Mouse (Mus musculus) forebrain, embryonic 16.5 days (tissue): ENCODE data around the gene Itga3. TPM values are rescaled to one million over a fixed set of nuclear protein-coding genes. Genes with fewer than 3 reads are reported as not detected.

ENCODE experiments used
- ATAC-seq: fragments of 200-750 bp; cut with Nextera tagmentation; 2 replicates; pipeline ENCODE4 v1.8.0; 2017; ENCODE audit warnings: mild to moderate bottlenecking, moderate library complexity
- H3K27ac ChIP-seq: fragments of 300-500 bp; sonication (generic); 2 replicates; pipeline ENCODE4 v1.5.1; 2014; ENCODE audit warnings: low read length, control low read depth
- H3K27me3 ChIP-seq: fragments of 300-500 bp; sonication (generic); replicated peaks from 2 replicates; pipeline ENCODE4 v1.6.1; 2014; ENCODE audit warnings: low read length; ENCODE audit not compliant: control insufficient read depth, insufficient read depth
- H3K36me3 ChIP-seq: fragments of 300-500 bp; sonication (generic); 2 replicates; pipeline ENCODE4 v1.6.1; 2014; ENCODE audit not compliant: control insufficient read depth, insufficient read depth
- H3K4me1 ChIP-seq: fragments of 300-500 bp; sonication (generic); replicated peaks from 2 replicates; pipeline ENCODE4 v1.6.1; 2014; ENCODE audit warnings: low read length; ENCODE audit not compliant: control insufficient read depth, insufficient read depth
- H3K4me2 ChIP-seq: fragments of 300-500 bp; sonication (generic); 2 replicates; pipeline ENCODE4 v1.6.1; 2014; ENCODE audit warnings: mild to moderate bottlenecking, low read length, control low read depth
- H3K4me3 ChIP-seq: fragments of 300-500 bp; sonication (generic); replicated peaks from 2 replicates; pipeline ENCODE4 v1.5.1; 2014; ENCODE audit warnings: mild to moderate bottlenecking, low read length, control low read depth
- H3K9ac ChIP-seq: fragments of 300-500 bp; sonication (generic); replicated peaks from 2 replicates; pipeline ENCODE4 v1.6.1; 2014; ENCODE audit warnings: low read depth, low read length, control low read depth
- H3K9me3 ChIP-seq: fragments of 300-500 bp; sonication (generic); 2 replicates; pipeline ENCODE4 v1.6.1; 2016; ENCODE audit warnings: low read length; ENCODE audit not compliant: control insufficient read depth
- WGBS: fragments of 180-500 bp; shearing (Covaris S2); extraction: QIAGEN DNeasy Blood & Tissue Kit; methylation state at CpG from one replicate; pipeline ENCODE4 v1.1.7; 2014; 5-methylcytosine and 5-hydroxymethylcytosine counted together
- polyA plus RNA-seq: library from polyadenylated mRNA; unstranded; fragments of >200 nt; fragmentation: Nextera tagmentation; extraction: Ambion mirVana; gene quantifications from 2 replicates; pipeline ENCODE4 v1.2.1, GENCODE M21; 2015

Gene Itga3
- polyA plus RNA-seq, 1 experiment from 2014 or later, result 8.5 TPM

- peak; percentile 27; the same call in 1 of the 2 replicates for ATAC-seq
- peaks cover 52% of the 10 kb centered on the region for H3K4me1 ChIP-seq
- no peak overlapping the region for H3K9ac ChIP-seq
- H3K4me2 ChIP-seq, result no peak overlapping the region
- H3K36me3 ChIP-seq, result peaks cover 26% of the 10 kb centered on the region
- H3K27ac ChIP-seq, result no peak overlapping the region
- 46% methylated on average over 15 of the region's 16 CpGs for WGBS
- no peaks in the 10 kb centered on the region for H3K9me3 ChIP-seq
- no peaks in the 10 kb centered on the region for H3K27me3 ChIP-seq
- no peak overlapping the region for H3K4me3 ChIP-seq
Observed at GRCm38 (mm10) chr11:94998041-94998531, 78.5 kb downstream of the Itga3 start.

GRCm38 (mm10) chr11:94997596-94997995 lies 79.0 kb downstream of the Itga3 start:
- Histone ChIP-seq H3K27ac (no peak overlapping the region), H3K9me3 (no peaks in the 10 kb centered on the region), H3K4me2 (no peak overlapping the region), H3K9ac (no peak overlapping the region), H3K4me1 (peaks cover 57% of the 10 kb centered on the region), H3K27me3 (no peaks in the 10 kb centered on the region), H3K36me3 (peaks cover 25% of the 10 kb centered on the region), H3K4me3 (no peak overlapping the region)
- ATAC-seq, result no peak
- 70% methylated on average over 5 of the region's 5 CpGs for WGBS

GRCm38 (mm10) chr11:94996984-94997383 lies 79.6 kb downstream of the Itga3 start:
- H3K4me2 ChIP-seq, result no peak overlapping the region
- peaks cover 19% of the 10 kb centered on the region for H3K36me3 ChIP-seq
- no peak overlapping the region for H3K27ac ChIP-seq
- no peaks in the 10 kb centered on the region for H3K9me3 ChIP-seq
- 91% methylated on average over 6 of the region's 6 CpGs for WGBS
- no peak overlapping the region for H3K9ac ChIP-seq
- ATAC-seq, result no peak
- peaks cover 57% of the 10 kb centered on the region for H3K4me1 ChIP-seq
- H3K4me3 ChIP-seq, result no peak overlapping the region
- H3K27me3 ChIP-seq, result no peaks in the 10 kb centered on the region

GRCm38 (mm10) chr11:94996101-94996500 lies 80.5 kb downstream of the Itga3 start:
- H3K27me3 ChIP-seq, result no peaks in the 10 kb centered on the region
- H3K36me3 ChIP-seq, result peaks cover 12% of the 10 kb centered on the region; the same call in 1 of the 2 replicates
- peak overlapping the region; percentile 97 for H3K4me2 ChIP-seq
- peaks cover 56% of the 10 kb centered on the region for H3K4me1 ChIP-seq
- no peak overlapping the region for H3K27ac ChIP-seq
- ATAC-seq, result no peak
- 85% methylated on average over 8 of the region's 8 CpGs for WGBS
- H3K9me3 ChIP-seq, result no peaks in the 10 kb centered on the region
- no peak overlapping the region for H3K4me3 ChIP-seq
- no peak overlapping the region for H3K9ac ChIP-seq

GRCm38 (mm10) chr11:94994947-94995772 lies 81.4 kb downstream of the Itga3 start:
- peak overlapping the region; percentile 94 for H3K4me3 ChIP-seq
- peaks cover 57% of the 10 kb centered on the region for H3K4me1 ChIP-seq
- H3K36me3 ChIP-seq, result peaks cover 9% of the 10 kb centered on the region; the same call in 1 of the 2 replicates
- WGBS, result 86% methylated on average over 11 of the region's 11 CpGs
- no peak for ATAC-seq
- no peaks in the 10 kb centered on the region for H3K9me3 ChIP-seq
- H3K27me3 ChIP-seq, result no peaks in the 10 kb centered on the region
- peak overlapping the region; percentile 97 for H3K4me2 ChIP-seq
- H3K27ac ChIP-seq, result no peak overlapping the region
- H3K9ac ChIP-seq, result peak overlapping the region; percentile 97

Other genes starting within 250 kb of the Itga3 start
- 45.0 and 166 TPM in 2 replicates for gene Col1a1, start 140.6 kb downstream of the Itga3 start, polyA plus RNA-seq
- not detected in 2 replicates for gene Hils1, start 109.2 kb downstream of the Itga3 start, polyA plus RNA-seq
- 0.19 and 0.58 TPM in 2 replicates for gene Sgca, start 100.5 kb downstream of the Itga3 start, polyA plus RNA-seq
- 22.0 and 22.4 TPM in 2 replicates for gene Ppp1r9b, start 85.8 kb downstream of the Itga3 start, polyA plus RNA-seq
- gene Samd14, start 66.9 kb downstream of the Itga3 start, polyA plus RNA-seq, result 123 and 134 TPM in 2 replicates
- 27.6 and 29.2 TPM in 2 replicates for gene Pdk2, start 35.4 kb downstream of the Itga3 start, polyA plus RNA-seq
- 0.10 and 0.27 TPM in 2 replicates for gene Dlx3, start 43.3 kb upstream of the Itga3 start, polyA plus RNA-seq
- 0.10 TPM in 1 of 2 replicates, not detected in the other for gene Dlx4, start 69.5 kb upstream of the Itga3 start, polyA plus RNA-seq
- gene Tac4, start 184.7 kb upstream of the Itga3 start, polyA plus RNA-seq, result 0.20 and 0.23 TPM in 2 replicates
- 73.6 and 87.9 TPM in 2 replicates for gene Kat7, start 233.4 kb upstream of the Itga3 start, polyA plus RNA-seq